Mouse (Mus musculus) left cerebral cortex, adult 9 months (tissue): Measurements from ENCODE around the gene Gulp1.

ENCODE experiments used
- DNase-seq, 2 experiments: peaks; one replicate each; pipeline ENCODE4 v3.0.0; 2022; ENCODE audit warnings: low spot score in 2 of 2

The Gulp1 gene

GRCm38 (mm10) chr1:44551461-44552370 lies at the start of gene Gulp1:
TSS of gene Gulp1 (plus strand) at chr1:44551511.
- DNase-seq = peak in 1 of 2 experiments; percentile 26

GRCm38 (mm10) chr1:44550261-44550660 lies 1.1 kb upstream of the Gulp1 start:
- DNase-seq = no peak

GRCm38 (mm10) chr1:44552371-44552841 lies 1.1 kb downstream of the Gulp1 start:
- DNase-seq = peak in 1 of 2 experiments; percentile 9

- peak in 1 of 2 experiments; percentile 26 for DNase-seq
These were observed 2.0 kb downstream of the Gulp1 start for GRCm38 (mm10) chr1:44553166-44553898.

- DNase-seq = no peak
These were observed 16.1 kb downstream of the Gulp1 start for GRCm38 (mm10) chr1:44567431-44567830.

GRCm38 (mm10) chr1:44568296-44568695 lies 17.0 kb downstream of the Gulp1 start:
- no peak for DNase-seq

- DNase-seq = no peak
These were observed 24.7 kb downstream of the Gulp1 start for GRCm38 (mm10) chr1:44576001-44576400.

GRCm38 (mm10) chr1:44576610-44577009 lies 25.3 kb downstream of the Gulp1 start:
- DNase-seq = no peak

- no peak for DNase-seq
These were observed 29.1 kb downstream of the Gulp1 start for GRCm38 (mm10) chr1:44580390-44580789.

- no peak for DNase-seq
These were observed 33.6 kb downstream of the Gulp1 start for GRCm38 (mm10) chr1:44584886-44585385.

- DNase-seq = no peak
These were observed 40.4 kb downstream of the Gulp1 start for GRCm38 (mm10) chr1:44591742-44592141.

GRCm38 (mm10) chr1:44593109-44593508 lies 41.8 kb downstream of the Gulp1 start:
- no peak for DNase-seq

GRCm38 (mm10) chr1:44598312-44598711 lies 47.0 kb downstream of the Gulp1 start:
- DNase-seq = no peak

GRCm38 (mm10) chr1:44613294-44614041 lies 62.2 kb downstream of the Gulp1 start:
- DNase-seq = no peak

GRCm38 (mm10) chr1:44618751-44619150 lies 67.4 kb downstream of the Gulp1 start:
- no peak for DNase-seq

GRCm38 (mm10) chr1:44634481-44634880 lies 83.2 kb downstream of the Gulp1 start:
- no peak for DNase-seq

- DNase-seq = no peak
These were observed 94.5 kb downstream of the Gulp1 start for GRCm38 (mm10) chr1:44645678-44646276.

- no peak for DNase-seq
These were observed 127.7 kb downstream of the Gulp1 start for GRCm38 (mm10) chr1:44678974-44679373.

GRCm38 (mm10) chr1:44679415-44679814 lies 128.1 kb downstream of the Gulp1 start:
- no peak for DNase-seq

- no peak for DNase-seq
These were observed 131.2 kb downstream of the Gulp1 start for GRCm38 (mm10) chr1:44682556-44682955.

GRCm38 (mm10) chr1:44683723-44684122 lies 132.4 kb downstream of the Gulp1 start:
- no peak for DNase-seq
